8 mouse cellular contexts compared by ENCODE assay signal in the genomic region with DNA sequence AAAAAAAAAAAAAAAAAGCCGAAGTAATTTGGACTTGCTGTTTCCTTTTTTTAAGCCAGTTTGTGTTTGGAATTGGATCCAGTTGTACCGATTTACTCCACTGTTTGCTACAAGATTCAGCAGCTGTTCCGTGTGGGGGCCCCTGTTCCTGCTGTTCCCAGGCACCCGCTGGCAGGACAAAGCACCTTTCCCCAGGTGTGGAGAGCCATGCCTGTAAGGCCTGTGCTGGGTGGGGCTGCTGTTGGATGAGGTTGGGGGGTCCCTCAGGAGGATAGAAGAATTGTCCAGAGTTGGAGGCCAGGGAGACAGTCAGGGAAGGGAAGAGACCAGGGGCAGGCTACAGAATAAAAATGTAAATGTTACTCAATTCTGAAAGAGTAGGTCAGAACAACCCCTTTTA. TPM values are rescaled to one million over a fixed set of nuclear protein-coding genes. Genes with fewer than 3 reads are reported as not detected.
DNase-seq lines count a peak whose midpoint lies in the region; ATAC-seq and TF ChIP-seq lines count a peak whose summit lies in the region.

No protein-coding gene starts in this region.

- no peak for TF ChIP-seq POLR2A in cerebellum, adult 2 months (IDR thresholded peaks at IDR 0.05; ENCODE audit: borderline replicate concordance, insufficient read depth, low read length)

- peaks cover 0 to 12% of the 10 kb centered on the region in 2 experiments; a peak in 3 of 4 replicates for H3K4me1 ChIP-seq in heart, embryonic 14.5 days (ENCODE audit: control insufficient read depth in 2 of 2, insufficient read depth in 2 of 2, low read length in 2 of 2)
- H3K4me1 ChIP-seq in embryonic facial prominence, embryonic 10.5 days, result peaks cover 47% of the 10 kb centered on the region
- H3K4me1 ChIP-seq in intestine, embryonic 15.5 days (replicated peaks), result 0 out of 2 replicates have a peak, but pooled peaks cover 8% of the 10 kb centered on the region
- H3K4me1 ChIP-seq in midbrain, embryonic 16.5 days (ENCODE audit: control insufficient read depth, insufficient read depth, low read length), result peaks cover 37% of the 10 kb centered on the region
- H3K4me1 ChIP-seq in cerebellum, adult 2 months (ENCODE audit: control insufficient read depth, insufficient read depth, low read length), result peaks cover 3% of the 10 kb centered on the region; the same call in 1 of the 2 replicates

- H3K4me2 ChIP-seq in heart, embryonic 14.5 days (ENCODE audit: low read length), result peak overlapping the region; percentile 86; the same call in 1 of the 2 replicates
- H3K4me2 ChIP-seq in intestine, embryonic 15.5 days (replicated peaks), result peak overlapping the region; percentile 85; the same call in 1 of the 2 replicates
- H3K4me2 ChIP-seq in midbrain, embryonic 16.5 days (ENCODE audit: low read length), result peak overlapping the region; percentile 81

- H3K9ac ChIP-seq in heart, embryonic 14.5 days (ENCODE audit: low read length), result no peak overlapping the region
- H3K9ac ChIP-seq in intestine, embryonic 15.5 days, result no peak overlapping the region
- H3K9ac ChIP-seq in midbrain, embryonic 16.5 days (ENCODE audit: low read depth, low read length), result peak overlapping the region; percentile 56

- WGBS in heart, embryonic 14.5 days, result 47% methylated on average over 4 of the region's 4 CpGs
- 21% methylated on average over 4 of the region's 4 CpGs for WGBS in embryonic facial prominence, embryonic 10.5 days
- WGBS in intestine, embryonic 15.5 days, result 35% methylated on average over 4 of the region's 4 CpGs
- 37% methylated on average over 4 of the region's 4 CpGs for WGBS in midbrain, embryonic 16.5 days
- WGBS in cerebellum, adult 2 months, result 75% methylated on average over 4 of the region's 4 CpGs

- no peaks in the 10 kb centered on the region for H3K27me3 ChIP-seq in heart, embryonic 14.5 days (ENCODE audit: control insufficient read depth, insufficient read depth, low read length)
- H3K27me3 ChIP-seq in embryonic facial prominence, embryonic 10.5 days (replicated peaks; ENCODE audit: low read depth, poor library complexity, severe bottlenecking), result no peaks in the 10 kb centered on the region
- H3K27me3 ChIP-seq in intestine, embryonic 15.5 days (replicated peaks), result no peaks in the 10 kb centered on the region
- H3K27me3 ChIP-seq in midbrain, embryonic 16.5 days (ENCODE audit: control insufficient read depth, insufficient read depth, low read depth, low read length), result no peaks in the 10 kb centered on the region
- no peaks in the 10 kb centered on the region for H3K27me3 ChIP-seq in cerebellum, adult 2 months (ENCODE audit: control insufficient read depth, insufficient read depth, low read length)

- TF ChIP-seq CTCF in cerebellum, adult 2 months (IDR thresholded peaks at IDR 0.05; ENCODE audit: borderline replicate concordance, insufficient read depth, low read depth, low read length), result no peak

- no peaks in the 10 kb centered on the region for H3K9me3 ChIP-seq in heart, embryonic 14.5 days (ENCODE audit: control insufficient read depth, low read length)
- no peaks in the 10 kb centered on the region for H3K9me3 ChIP-seq in embryonic facial prominence, embryonic 10.5 days
- H3K9me3 ChIP-seq in intestine, embryonic 15.5 days, result no peaks in the 10 kb centered on the region
- no peaks in the 10 kb centered on the region for H3K9me3 ChIP-seq in midbrain, embryonic 16.5 days (replicated peaks; ENCODE audit: control insufficient read depth, low read length, poor library complexity, severe bottlenecking)

- no peak for ATAC-seq in heart, embryonic 14.5 days (ENCODE audit: insufficient number of reproducible peaks, insufficient read depth, low FRiP score, low read depth)
- ATAC-seq in intestine, embryonic 15.5 days, result no peak
- ATAC-seq in midbrain, embryonic 16.5 days, result no peak

- H3K4me3 ChIP-seq in heart, embryonic 14.5 days (ENCODE audit: control insufficient read depth in 1 of 2, insufficient read depth in 1 of 2, low read depth in 1 of 2, low read length in 2 of 2), result 0 out of 4 replicates have a peak overlapping the region, but pooled peaks of 1 of the 2 experiments have one; percentile 91
- H3K4me3 ChIP-seq in embryonic facial prominence, embryonic 10.5 days, result peak overlapping the region; percentile 95
- no peak overlapping the region for H3K4me3 ChIP-seq in intestine, embryonic 15.5 days (replicated peaks)
- peak overlapping the region; percentile 67 for H3K4me3 ChIP-seq in midbrain, embryonic 16.5 days (ENCODE audit: low read depth, low read length)
- no peak overlapping the region for H3K4me3 ChIP-seq in cerebellum, adult 2 months (replicated peaks; ENCODE audit: insufficient read depth, low read depth, low read length)

- H3K27ac ChIP-seq in heart, embryonic 14.5 days (replicated peaks in 1 of 2; ENCODE audit: control insufficient read depth in 1 of 2, insufficient read depth in 1 of 2, low read depth in 2 of 2, low read length in 2 of 2), result peak overlapping the region in 1 of 2 experiments; percentile 89; a peak in 1 of 4 replicates
- H3K27ac ChIP-seq in embryonic facial prominence, embryonic 10.5 days (replicated peaks), result peak overlapping the region; percentile 66
- H3K27ac ChIP-seq in intestine, embryonic 15.5 days, result 0 out of 2 replicates have a peak overlapping the region, but pooled peaks have one; percentile 22
- peak overlapping the region; percentile 68; the same call in 1 of the 2 replicates for H3K27ac ChIP-seq in midbrain, embryonic 16.5 days (ENCODE audit: low read length)
- no peak overlapping the region for H3K27ac ChIP-seq in cerebellum, adult 2 months (ENCODE audit: insufficient read depth, low read length)

- no peak for DNase-seq in heart, adult 8-10 months (ENCODE audit: low spot score)
- DNase-seq in embryonic facial prominence, embryonic 10.5 days (ENCODE audit: low spot score), result no peak
- DNase-seq in urinary bladder, postnatal 36 days (ENCODE audit: low spot score in 2 of 2), result no peak
- DNase-seq in cerebellum, adult 2 months, result no peak
- no peak for DNase-seq in gastrocnemius, postnatal 10 days

- 0 out of 2 replicates have a peak, but pooled peaks cover 3% of the 10 kb centered on the region for H3K36me3 ChIP-seq in heart, embryonic 14.5 days (ENCODE audit: control insufficient read depth, insufficient read depth, low read length)
- H3K36me3 ChIP-seq in embryonic facial prominence, embryonic 10.5 days (replicated peaks), result peaks cover 20% of the 10 kb centered on the region
- no peaks in the 10 kb centered on the region for H3K36me3 ChIP-seq in intestine, embryonic 15.5 days
- no peaks in the 10 kb centered on the region for H3K36me3 ChIP-seq in midbrain, embryonic 16.5 days (ENCODE audit: control insufficient read depth, insufficient read depth, low read length)

RNA-seq across cellular contexts. Expression of gene Wdfy3, which starts 1.1 kb away (rescaled TPM):
- 14.8 and 15.1 TPM in 2 replicates for polyA plus RNA-seq in heart, embryonic 14.5 days (2014; fragmentation: Nextera tagmentation; extraction: Ambion mirVana)
- total RNA-seq in heart, adult 8-10 months (2022), result 10 to 100 TPM; 26.5 to 32.5 (median 29.4) TPM
- 17.0 and 17.2 TPM in 2 replicates for polyA plus RNA-seq in embryonic facial prominence, embryonic 10.5 days (2016; fragmentation: Nextera tagmentation; extraction: Ambion mirVana)
- polyA plus RNA-seq in intestine, embryonic 15.5 days (2015; fragmentation: Nextera tagmentation; extraction: Ambion mirVana), result 9.7 and 10.3 TPM in 2 replicates
- polyA plus RNA-seq in midbrain, embryonic 16.5 days (2015; fragmentation: Nextera tagmentation; extraction: Ambion mirVana), result 27.0 and 31.1 TPM in 2 replicates
- 75.4 and 79.7 TPM in 2 replicates for polyA plus RNA-seq in cerebellum, adult 2 months (2012; rRNA removed)
- 10 to 100 TPM; 26.0 to 33.0 TPM for total RNA-seq in gastrocnemius, postnatal 10 days (2021)

Comparison
In these comparisons a context has a peak if more than half of its experiments do, and no peak if none do; other contexts are left out.
1. H3K4me3 ChIP-seq: peak in embryonic facial prominence, embryonic 10.5 days (single experiment) and midbrain, embryonic 16.5 days (single experiment); none in intestine, embryonic 15.5 days (single experiment) and cerebellum, adult 2 months (single experiment).
2. Peak in every context shown above with its lines, with median percentiles within 50 percentile points of each other: H3K4me2 ChIP-seq.